Mouse (Mus musculus) cerebellum, adult 2 months (tissue): ENCODE measurements around the gene Muc3. TPM values are rescaled to one million over a fixed set of nuclear protein-coding genes. Genes with fewer than 3 reads are reported as not detected.

ENCODE experiments used
- DNase-seq, 2 experiments: peaks; one replicate each; pipeline ENCODE4 v3.0.0; 2021
- H3K27ac ChIP-seq: fragments of 200-500 bp; 2 replicates; pipeline ENCODE4 v1.5.1; 2012; ENCODE audit warnings: low read length, control low read depth, inconsistent platforms; ENCODE audit not compliant: insufficient read depth
- H3K27me3 ChIP-seq: fragments of 200-500 bp; 2 replicates; pipeline ENCODE4 v1.6.1; 2012; ENCODE audit warnings: inconsistent platforms, mild to moderate bottlenecking, low read length, moderate library complexity; ENCODE audit not compliant: control insufficient read depth, insufficient read depth
- H3K4me1 ChIP-seq: fragments of 200-500 bp; 2 replicates; pipeline ENCODE4 v1.6.1; 2011; ENCODE audit warnings: low read length; ENCODE audit not compliant: control insufficient read depth, insufficient read depth
- H3K4me3 ChIP-seq: fragments of 200-500 bp; replicated peaks from 2 replicates; pipeline ENCODE3; 2011; ENCODE audit warnings: mild to moderate bottlenecking, low read depth, low read length, control low read depth; ENCODE audit not compliant: insufficient read depth
- CTCF ChIP-seq: fragments of 200-500 bp; IDR thresholded peaks from 2 replicates; pipeline ENCODE4 v1.5.1; 2011; ENCODE audit warnings: low read depth, mild to moderate bottlenecking, control low read depth, low read length, moderate library complexity, borderline replicate concordance; ENCODE audit not compliant: insufficient read depth
- POLR2A ChIP-seq: fragments of 200-500 bp; IDR thresholded peaks from 2 replicates; pipeline ENCODE4 v1.6.1; 2011; ENCODE audit warnings: low read length, control low read depth, borderline replicate concordance; ENCODE audit not compliant: insufficient read depth
- WGBS: fragments of 180-500 bp; shearing (Covaris S2); methylation state at CpG from one replicate; pipeline ENCODE4 v1.1.7; 2018; 5-methylcytosine and 5-hydroxymethylcytosine counted together
- polyA plus RNA-seq: library from polyadenylated mRNA; depleted of rRNA; stranded (reverse); fragments of >200 nt; gene quantifications from 2 replicates; pipeline ENCODE4 v1.2.3, GENCODE M21; 2012

Muc3 gene
- polyA plus RNA-seq, 1 experiment, result not detected

DNA sequence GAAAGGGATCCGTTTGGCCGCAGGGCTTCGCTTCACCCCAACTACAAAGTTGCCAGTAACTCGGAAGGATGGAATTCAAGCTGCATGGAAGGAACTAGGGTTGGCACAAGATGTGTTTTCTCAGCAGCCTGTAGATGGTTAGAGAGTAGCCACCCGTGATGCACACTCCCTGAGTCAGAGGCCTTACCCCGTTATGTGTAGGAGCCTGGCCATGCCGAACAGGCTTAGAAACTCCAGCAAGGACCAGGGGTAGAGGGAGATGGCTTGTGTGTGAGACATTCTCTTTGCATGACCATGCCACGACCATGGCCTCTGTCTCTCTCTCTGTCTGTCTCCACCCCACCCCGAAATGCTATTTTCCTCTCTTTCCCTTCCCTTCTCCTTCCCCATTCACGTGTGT is 47.0 kb downstream of the Muc3 start:
- Histone ChIP-seq H3K4me1 (peaks cover 30% of the 10 kb centered on the region), H3K27ac (no peak overlapping the region), H3K4me3 (no peak overlapping the region), H3K27me3 (no peaks in the 10 kb centered on the region)
- TF ChIP-seq CTCF (no peak), POLR2A (no peak)
- WGBS, result 73% methylated on average over 10 of the region's 10 CpGs
- no peak for DNase-seq

DNA sequence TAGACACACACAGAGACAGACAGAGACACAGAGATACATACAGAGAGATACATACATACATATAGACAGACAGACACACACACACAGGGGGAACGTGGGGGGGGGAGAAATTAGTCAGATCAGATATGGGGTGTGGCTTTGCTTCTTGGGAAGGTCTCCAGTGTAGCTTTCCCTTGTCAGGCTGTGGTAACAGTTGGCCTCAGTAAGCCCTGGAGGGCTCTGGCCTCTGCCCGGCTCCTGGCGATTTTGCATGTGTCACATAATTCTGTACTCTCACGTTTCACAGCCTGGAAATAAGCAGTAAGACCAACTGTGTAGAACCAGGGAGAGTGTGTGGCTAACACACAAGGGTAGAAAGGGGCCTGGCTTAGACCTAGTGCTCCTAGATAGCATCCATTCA is 48.5 kb downstream of the Muc3 start:
- no peak overlapping the region for H3K4me3 ChIP-seq
- peaks cover 30% of the 10 kb centered on the region for H3K4me1 ChIP-seq
- WGBS, result 16% methylated on average over 4 of the region's 4 CpGs
- no peaks in the 10 kb centered on the region for H3K27me3 ChIP-seq
- no peak overlapping the region for H3K27ac ChIP-seq
- DNase-seq, result peak; percentile 36 to 76
- TF ChIP-seq CTCF, result no peak
- TF ChIP-seq POLR2A, result no peak

DNA sequence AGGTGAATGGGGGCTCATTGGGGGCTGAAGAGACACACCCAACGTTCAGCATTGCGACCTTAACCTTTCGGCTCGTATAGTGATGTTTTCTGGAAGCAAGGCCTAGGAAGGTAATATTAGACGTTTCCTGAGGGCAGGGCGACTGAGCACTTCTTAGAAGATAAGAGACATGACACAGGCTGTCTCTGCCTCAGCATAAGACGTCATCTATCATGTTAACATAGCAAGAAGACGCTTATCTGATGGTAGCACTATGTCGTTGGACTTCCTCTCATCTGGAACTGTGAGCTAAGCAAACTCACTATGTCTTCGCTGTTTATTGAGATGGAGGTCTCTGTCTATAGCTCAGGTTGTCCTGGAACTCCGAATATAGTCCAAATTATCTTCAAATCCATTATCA is 50.7 kb downstream of the Muc3 start:
- no peaks in the 10 kb centered on the region for H3K27me3 ChIP-seq
- H3K27ac ChIP-seq, result no peak overlapping the region
- DNase-seq, result no peak
- 90% methylated on average over 11 of the region's 11 CpGs for WGBS
- no peak overlapping the region for H3K4me3 ChIP-seq
- TF ChIP-seq POLR2A, result no peak
- no peak for TF ChIP-seq CTCF
- H3K4me1 ChIP-seq, result peaks cover 26% of the 10 kb centered on the region

DNA sequence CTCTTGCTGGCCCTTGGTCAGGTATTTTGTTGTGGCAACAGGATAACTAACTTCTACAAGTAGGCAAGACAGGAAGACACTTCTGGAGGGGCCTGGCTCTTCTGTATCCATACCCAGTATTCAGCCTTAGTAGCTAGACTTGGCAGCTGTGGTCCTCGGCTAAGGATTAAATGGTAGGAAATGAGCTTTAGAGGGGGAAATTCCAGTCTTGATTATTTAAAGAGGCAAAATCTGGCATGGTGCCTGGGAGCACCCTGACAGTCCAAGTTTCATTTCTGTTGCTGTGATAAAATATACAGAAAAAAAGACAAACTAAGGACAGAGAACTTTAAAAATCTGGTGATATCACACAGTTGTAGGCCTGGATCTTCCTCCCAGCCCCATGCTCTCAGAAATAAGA is 53.1 kb downstream of the Muc3 start:
- Histone ChIP-seq H3K27ac (no peak overlapping the region), H3K4me1 (peaks cover 7% of the 10 kb centered on the region), H3K27me3 (no peaks in the 10 kb centered on the region), H3K4me3 (no peak overlapping the region)
- TF ChIP-seq CTCF (no peak), POLR2A (no peak)
- WGBS, result 24% methylated on average over 1 of the region's 1 CpGs
- no peak for DNase-seq

DNA sequence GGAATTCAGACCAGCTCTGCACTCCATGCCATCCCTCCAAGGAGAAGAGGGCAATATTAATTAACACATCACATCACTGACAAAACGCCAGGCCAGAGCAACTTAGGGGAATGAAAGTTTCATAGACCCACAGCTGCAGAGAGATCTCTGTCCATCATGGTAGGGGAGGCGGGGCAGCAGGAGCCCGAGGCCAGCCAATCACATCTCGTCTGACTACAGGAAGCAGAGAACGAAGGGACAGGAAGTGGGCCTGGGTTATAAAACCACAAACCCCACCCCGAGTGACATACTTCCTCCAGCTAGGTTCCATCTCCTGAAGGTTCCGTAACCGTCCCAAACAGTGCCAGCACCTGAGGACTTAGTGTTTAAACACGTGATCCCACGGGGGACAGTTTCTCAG is 54.0 kb downstream of the Muc3 start:
- no peak for DNase-seq
- H3K4me3 ChIP-seq, result no peak overlapping the region
- TF ChIP-seq POLR2A, result no peak
- TF ChIP-seq CTCF, result no peak
- H3K27ac ChIP-seq, result no peak overlapping the region
- 89% methylated on average over 10 of the region's 10 CpGs for WGBS
- no peaks in the 10 kb centered on the region for H3K27me3 ChIP-seq
- peaks cover 2% of the 10 kb centered on the region for H3K4me1 ChIP-seq

DNA sequence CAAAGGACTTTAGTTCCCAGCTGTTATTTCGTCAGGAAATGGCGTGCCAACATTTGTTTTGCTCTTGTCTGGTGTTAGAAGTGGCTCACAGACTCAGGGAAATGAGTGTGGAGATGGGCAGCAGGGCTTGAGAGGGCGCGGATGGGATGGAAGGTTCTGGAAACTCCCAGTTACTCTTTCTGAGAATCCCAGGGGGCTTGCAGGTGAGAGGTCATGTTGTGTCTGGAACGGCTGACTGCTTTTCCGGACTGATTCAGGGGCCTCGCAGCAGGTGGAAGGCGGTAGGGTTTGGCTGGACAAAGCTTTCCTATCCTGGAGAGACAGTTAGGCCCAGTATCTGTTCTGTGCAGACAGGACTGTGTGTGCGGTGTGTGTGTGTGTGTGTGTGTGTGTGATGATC is 55.4 kb downstream of the Muc3 start:
- Histone ChIP-seq H3K27me3 (no peaks in the 10 kb centered on the region), H3K4me1 (peaks cover 2% of the 10 kb centered on the region), H3K4me3 (no peak overlapping the region), H3K27ac (no peak overlapping the region)
- TF ChIP-seq CTCF (no peak), POLR2A (no peak)
- DNase-seq, result no peak
- WGBS, result 58% methylated on average over 9 of the region's 9 CpGs

DNA sequence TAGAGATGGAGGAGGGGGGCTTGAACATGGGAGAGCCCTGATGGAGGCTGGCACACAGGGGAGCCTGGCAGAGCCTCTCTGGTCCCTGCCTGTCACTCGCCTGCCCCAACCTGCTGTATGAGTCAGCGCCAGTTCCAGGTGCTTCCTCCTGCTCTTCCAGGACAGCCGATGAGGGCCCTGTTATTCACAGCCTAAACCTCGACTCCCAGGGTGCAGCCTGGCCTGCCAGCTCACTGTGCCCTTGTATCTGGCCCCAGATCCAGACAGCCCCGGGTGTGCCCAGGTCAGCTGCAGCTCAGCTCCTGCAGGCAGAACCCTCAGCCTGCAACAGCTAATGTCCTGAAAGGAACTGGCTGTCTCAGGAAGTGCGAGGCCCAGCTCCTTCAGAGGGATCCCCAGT is 57.6 kb downstream of the Muc3 start:
- no peak overlapping the region for H3K4me3 ChIP-seq
- peak in 1 of 2 experiments; percentile 57 for DNase-seq
- no peaks in the 10 kb centered on the region for H3K27me3 ChIP-seq
- WGBS, result 13% methylated on average over 6 of the region's 6 CpGs
- H3K27ac ChIP-seq, result no peak overlapping the region
- TF ChIP-seq POLR2A (no peak), CTCF (no peak)
- H3K4me1 ChIP-seq, result peaks cover 2% of the 10 kb centered on the region; the same call in 1 of the 2 replicates

DNA sequence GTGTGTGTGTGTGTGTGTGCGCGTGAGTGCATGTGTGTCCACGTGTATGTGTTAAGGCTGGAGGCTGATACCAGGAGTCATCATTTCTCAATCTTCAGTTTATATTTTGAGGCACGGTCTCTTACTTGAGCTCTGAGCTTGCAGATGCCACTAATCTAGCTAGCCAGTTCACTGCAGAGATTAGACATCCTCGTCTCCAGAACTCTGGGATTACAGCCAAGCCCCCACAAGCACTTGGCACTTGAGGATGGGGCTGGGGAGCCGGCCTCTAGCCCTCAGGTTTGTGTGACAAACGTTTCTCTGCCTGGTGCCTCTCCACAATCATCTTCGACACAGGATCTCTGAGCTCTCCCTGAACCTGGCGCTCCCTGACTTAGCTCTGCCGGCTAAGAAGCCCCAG is 58.3 kb downstream of the Muc3 start:
- Histone ChIP-seq H3K4me1 (peaks cover 2% of the 10 kb centered on the region; the same call in 1 of the 2 replicates), H3K4me3 (no peak overlapping the region), H3K27me3 (no peaks in the 10 kb centered on the region), H3K27ac (no peak overlapping the region)
- WGBS, result 51% methylated on average over 10 of the region's 10 CpGs
- no peak for DNase-seq
- no peak for TF ChIP-seq CTCF
- TF ChIP-seq POLR2A, result no peak

DNA sequence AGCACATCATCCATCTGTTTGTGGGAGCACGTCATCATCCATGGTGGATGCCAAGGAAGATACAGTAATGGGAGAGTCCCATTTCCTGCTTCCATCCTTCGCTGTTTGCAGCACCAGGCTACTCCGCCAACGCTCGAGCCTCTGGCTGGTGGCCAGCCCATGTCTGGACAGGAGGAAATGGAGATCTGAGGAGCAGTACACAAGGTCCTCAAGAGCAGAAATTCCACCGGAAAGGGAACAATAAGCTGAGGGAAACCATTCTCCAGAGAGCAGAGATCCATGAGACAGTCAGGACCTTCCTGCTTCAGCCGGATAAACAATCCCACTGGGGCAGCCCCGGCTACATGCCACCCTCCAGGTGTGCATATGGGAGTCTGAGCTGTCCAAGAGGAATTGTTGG is 61.7 kb downstream of the Muc3 start:
- no peak overlapping the region for H3K4me3 ChIP-seq
- no peaks in the 10 kb centered on the region for H3K27me3 ChIP-seq
- no peak for TF ChIP-seq POLR2A
- no peak for TF ChIP-seq CTCF
- WGBS, result 77% methylated on average over 8 of the region's 8 CpGs
- DNase-seq, result no peak
- peaks cover under 1% of the 10 kb centered on the region; the same call in 1 of the 2 replicates for H3K4me1 ChIP-seq
- H3K27ac ChIP-seq, result no peak overlapping the region
